Mouse (Mus musculus) midbrain, embryonic 14.5 days (tissue): ENCODE measurements around the gene Gstt3. TPM values are rescaled to one million over a fixed set of nuclear protein-coding genes. Genes with fewer than 3 reads are reported as not detected.

Experiments
- ATAC-seq: fragments of 200-750 bp; cut with Nextera tagmentation; 2 replicates; pipeline ENCODE4 v1.8.0; 2017; ENCODE audit warnings: moderate number of reproducible peaks, moderate library complexity; ENCODE audit not compliant: low FRiP score, low TSS enrichment
- DNase-seq: peaks from one replicate; pipeline ENCODE4 v3.0.0-alpha.2; 2015
- H3K27ac ChIP-seq: fragments of 300-500 bp; sonication (generic); replicated peaks from 2 replicates; pipeline ENCODE4 v1.5.1; 2014; ENCODE audit warnings: mild to moderate bottlenecking, low read depth, low read length, moderate library complexity
- H3K27me3 ChIP-seq: fragments of 300-500 bp; sonication (generic); 2 replicates; pipeline ENCODE4 v1.6.1; 2014; ENCODE audit warnings: low read length, control low read depth, mixed read lengths; ENCODE audit not compliant: control insufficient read depth, insufficient read depth
- H3K36me3 ChIP-seq: fragments of 300-500 bp; sonication (generic); 2 replicates; pipeline ENCODE4 v1.6.1; 2014; ENCODE audit warnings: low read length, control low read depth; ENCODE audit not compliant: control insufficient read depth, insufficient read depth
- H3K4me1 ChIP-seq: fragments of 300-500 bp; sonication (generic); 2 replicates; pipeline ENCODE4 v1.6.1; 2014; ENCODE audit warnings: mild to moderate bottlenecking, antibody characterized with exemption, low read length, control low read depth; ENCODE audit not compliant: control insufficient read depth, insufficient read depth
- H3K4me2 ChIP-seq: fragments of 300-500 bp; sonication (generic); 2 replicates; pipeline ENCODE4 v1.6.1; 2014; ENCODE audit warnings: mild to moderate bottlenecking, low read length, moderate library complexity
- H3K4me3 ChIP-seq: fragments of 300-500 bp; sonication (generic); replicated peaks from 2 replicates; pipeline ENCODE4 v1.5.1; 2014; ENCODE audit warnings: low read depth, low read length
- H3K9ac ChIP-seq: fragments of 300-500 bp; sonication (generic); replicated peaks from 2 replicates; pipeline ENCODE4 v1.6.1; 2014; ENCODE audit warnings: mild to moderate bottlenecking, low read length, moderate library complexity
- H3K9me3 ChIP-seq: fragments of 300-500 bp; sonication (generic); 2 replicates; pipeline ENCODE4 v1.6.1; 2016; ENCODE audit warnings: low read length, control low read depth, mixed read lengths; ENCODE audit not compliant: control insufficient read depth
- WGBS: fragments of 180-500 bp; shearing (Covaris S2); extraction: QIAGEN DNeasy Blood & Tissue Kit; methylation state at CpG from one replicate; pipeline ENCODE4 v1.1.7; 2014; 5-methylcytosine and 5-hydroxymethylcytosine counted together
- polyA plus RNA-seq: library from polyadenylated mRNA; unstranded; fragments of >200 nt; fragmentation: Nextera tagmentation; extraction: Ambion mirVana; gene quantifications from 2 replicates; pipeline ENCODE4 v1.2.1, GENCODE M21; 2014

Gene Gstt3
- polyA plus RNA-seq, 1 experiment from 2014 or later: 1.1 TPM

DNA sequence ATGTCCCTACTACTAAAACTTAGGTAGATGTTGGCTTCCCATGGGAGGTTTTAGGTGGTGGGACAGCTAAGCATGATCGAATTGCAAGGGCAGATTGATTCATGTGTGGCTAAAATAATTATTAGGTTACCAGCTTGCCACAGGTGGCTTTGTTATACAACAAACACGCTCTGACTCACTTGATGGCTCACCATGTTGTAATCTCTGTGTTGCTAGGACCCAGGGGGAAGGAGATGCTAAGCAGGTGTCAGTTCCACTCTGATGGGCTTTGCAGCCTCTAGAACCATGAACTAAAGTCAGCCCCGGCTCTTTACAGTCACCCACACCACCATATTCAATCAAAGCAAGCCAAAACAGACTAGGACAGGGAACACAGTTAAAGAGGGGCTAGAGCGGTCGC lies 38.7 kb upstream of the Gstt3 start:
- 87% methylated on average over 5 of the region's 5 CpGs for WGBS
- Histone ChIP-seq H3K4me1 (no peaks in the 10 kb centered on the region), H3K27me3 (no peaks in the 10 kb centered on the region), H3K9ac (no peak overlapping the region), H3K4me3 (no peak overlapping the region), H3K36me3 (no peaks in the 10 kb centered on the region), H3K4me2 (no peak overlapping the region), H3K9me3 (no peaks in the 10 kb centered on the region), H3K27ac (no peak overlapping the region)
- ATAC-seq (no peak), DNase-seq (no peak)

DNA sequence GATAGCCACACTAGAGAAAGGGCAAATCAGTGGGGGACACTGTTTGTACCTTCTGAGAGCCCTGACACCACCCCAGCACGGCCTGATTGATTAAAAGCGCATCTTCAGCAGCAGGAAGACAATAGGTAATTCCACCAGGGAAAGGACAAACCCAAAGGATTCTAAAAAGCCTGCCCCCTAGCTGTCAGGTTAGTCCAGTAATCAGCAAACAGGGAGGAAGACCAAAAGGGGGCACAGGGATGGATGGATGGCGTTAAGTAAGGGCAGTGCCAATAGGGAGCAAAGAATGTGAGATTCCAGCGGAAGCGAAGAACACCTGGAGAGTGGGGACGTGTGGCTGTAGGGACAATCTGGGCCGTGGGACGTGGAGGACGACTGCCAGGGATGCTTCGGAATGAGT lies 37.4 kb upstream of the Gstt3 start:
- no peaks in the 10 kb centered on the region for H3K9me3 ChIP-seq
- H3K36me3 ChIP-seq: no peaks in the 10 kb centered on the region
- H3K4me1 ChIP-seq: no peaks in the 10 kb centered on the region
- H3K9ac ChIP-seq: no peak overlapping the region
- WGBS: 63% methylated on average over 10 of the region's 10 CpGs
- H3K4me2 ChIP-seq: no peak overlapping the region
- no peaks in the 10 kb centered on the region for H3K27me3 ChIP-seq
- no peak overlapping the region for H3K4me3 ChIP-seq
- H3K27ac ChIP-seq: no peak overlapping the region
- ATAC-seq (no peak), DNase-seq (no peak)

DNA sequence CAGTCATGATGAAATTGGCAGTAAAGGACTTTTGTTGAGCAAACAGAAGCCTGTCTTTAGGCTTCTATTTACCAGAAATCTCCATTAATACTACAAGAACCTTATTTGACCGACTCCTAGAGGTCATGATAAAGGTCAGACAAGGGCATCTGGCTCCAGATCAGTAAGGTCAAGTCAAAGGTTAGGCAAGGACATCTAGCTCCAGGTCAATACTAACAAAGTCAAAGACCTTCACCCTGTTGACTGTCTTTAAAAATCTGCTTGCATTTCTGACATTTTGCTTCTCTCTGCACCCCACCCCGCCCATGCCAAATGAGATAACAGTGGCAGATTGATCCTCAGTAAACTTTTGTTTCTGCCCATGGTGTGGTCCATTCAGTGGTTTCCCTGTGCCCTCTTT lies 23.0 kb upstream of the Gstt3 start:
- Histone ChIP-seq H3K4me2 (no peak overlapping the region), H3K27me3 (no peaks in the 10 kb centered on the region), H3K4me3 (no peak overlapping the region), H3K27ac (no peak overlapping the region), H3K36me3 (no peaks in the 10 kb centered on the region), H3K9ac (no peak overlapping the region), H3K4me1 (no peaks in the 10 kb centered on the region), H3K9me3 (no peaks in the 10 kb centered on the region)
- no peak for DNase-seq
- ATAC-seq: no peak
- 76% methylated on average over 2 of the region's 2 CpGs for WGBS

DNA sequence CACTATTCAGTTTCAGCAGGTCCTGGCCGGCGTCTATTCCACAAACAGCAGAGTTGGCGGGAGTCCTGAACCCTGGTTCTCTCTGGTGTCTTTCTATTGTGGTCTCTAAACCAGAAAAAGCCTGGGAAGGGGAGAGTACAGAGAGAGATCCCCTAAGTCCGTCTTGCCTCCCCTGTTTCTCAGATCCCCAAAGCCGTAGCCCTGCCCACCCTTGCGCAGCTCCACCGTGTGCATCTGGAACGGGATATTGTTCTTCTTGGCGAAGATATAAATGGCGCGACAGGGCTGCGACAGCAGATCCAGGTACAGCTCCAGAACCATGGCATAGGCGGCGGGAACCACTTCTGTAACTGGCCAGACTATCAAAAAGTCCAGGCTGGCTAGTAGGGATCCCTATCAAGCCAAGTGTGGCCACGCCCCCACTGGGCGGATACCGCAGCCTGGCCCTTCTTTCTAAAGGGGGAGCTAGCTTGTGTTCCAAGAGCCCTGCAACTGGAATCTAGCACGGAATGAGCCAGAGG lies 17.0 kb upstream of the Gstt3 start, which contains the start of gene Gstt1:
TSS of gene Gstt1 (minus strand) at position 409 of the 521 bp plus-strand sequence.
- H3K27me3 ChIP-seq: 0 out of 2 replicates have a peak, but pooled peaks cover 5% of the 10 kb centered on the region
- H3K4me2 ChIP-seq: peak within 1 kb of the TSS; percentile 62
- H3K27ac ChIP-seq: no peak within 1 kb of the TSS
- 1% methylated on average over 18 of the region's 18 CpGs for WGBS
- peak within 1 kb of the TSS; percentile 29 for H3K4me3 ChIP-seq
- no peaks in the 10 kb centered on the region for H3K36me3 ChIP-seq
- H3K9ac ChIP-seq: peak within 1 kb of the TSS; percentile 46; the same call in 1 of the 2 replicates
- ATAC-seq (no peak), DNase-seq (peak; percentile 68)
- peaks cover 10% of the 10 kb centered on the region; the same call in 1 of the 2 replicates for H3K4me1 ChIP-seq
- H3K9me3 ChIP-seq: no peaks in the 10 kb centered on the region

DNA sequence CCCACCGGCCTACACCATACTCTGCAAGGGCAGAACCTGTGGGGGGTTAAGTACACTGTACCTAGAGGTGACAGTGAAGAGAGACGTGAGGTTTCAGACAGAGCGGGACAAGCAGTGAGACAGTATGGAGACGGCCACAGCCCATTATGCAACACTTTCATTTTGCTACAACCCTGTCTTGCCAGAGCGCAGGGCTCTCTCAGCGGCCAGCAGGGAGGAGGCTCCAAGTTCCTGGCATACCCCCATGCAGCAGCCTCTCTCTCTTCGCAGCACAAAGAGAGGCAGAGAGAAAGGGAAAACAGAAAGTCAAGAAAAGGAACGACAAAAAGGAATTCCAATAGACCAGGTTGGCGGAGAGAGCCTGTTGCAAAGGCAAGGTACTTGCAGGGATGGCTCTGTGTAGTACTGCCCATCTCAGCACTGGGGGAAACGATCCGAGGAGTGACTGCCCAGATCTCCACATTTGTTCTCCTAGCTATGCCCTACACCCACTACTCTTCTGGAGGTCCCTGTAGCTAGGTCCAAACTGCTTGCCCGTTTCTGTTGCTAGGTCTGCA lies 16.5 kb upstream of the Gstt3 start:
- no peak overlapping the region for H3K27ac ChIP-seq
- ATAC-seq (peak; percentile 57; the same call in 1 of the 2 replicates), DNase-seq (peak; percentile 60)
- no peaks in the 10 kb centered on the region for H3K36me3 ChIP-seq
- H3K9ac ChIP-seq: peak overlapping the region; percentile 46; the same call in 1 of the 2 replicates
- under 1% methylated on average over 12 of the region's 12 CpGs for WGBS
- H3K4me2 ChIP-seq: peak overlapping the region; percentile 62
- H3K9me3 ChIP-seq: no peaks in the 10 kb centered on the region
- H3K27me3 ChIP-seq: 0 out of 2 replicates have a peak, but pooled peaks cover 5% of the 10 kb centered on the region
- peak overlapping the region; percentile 29 for H3K4me3 ChIP-seq
- H3K4me1 ChIP-seq: peaks cover 10% of the 10 kb centered on the region; the same call in 1 of the 2 replicates

DNA sequence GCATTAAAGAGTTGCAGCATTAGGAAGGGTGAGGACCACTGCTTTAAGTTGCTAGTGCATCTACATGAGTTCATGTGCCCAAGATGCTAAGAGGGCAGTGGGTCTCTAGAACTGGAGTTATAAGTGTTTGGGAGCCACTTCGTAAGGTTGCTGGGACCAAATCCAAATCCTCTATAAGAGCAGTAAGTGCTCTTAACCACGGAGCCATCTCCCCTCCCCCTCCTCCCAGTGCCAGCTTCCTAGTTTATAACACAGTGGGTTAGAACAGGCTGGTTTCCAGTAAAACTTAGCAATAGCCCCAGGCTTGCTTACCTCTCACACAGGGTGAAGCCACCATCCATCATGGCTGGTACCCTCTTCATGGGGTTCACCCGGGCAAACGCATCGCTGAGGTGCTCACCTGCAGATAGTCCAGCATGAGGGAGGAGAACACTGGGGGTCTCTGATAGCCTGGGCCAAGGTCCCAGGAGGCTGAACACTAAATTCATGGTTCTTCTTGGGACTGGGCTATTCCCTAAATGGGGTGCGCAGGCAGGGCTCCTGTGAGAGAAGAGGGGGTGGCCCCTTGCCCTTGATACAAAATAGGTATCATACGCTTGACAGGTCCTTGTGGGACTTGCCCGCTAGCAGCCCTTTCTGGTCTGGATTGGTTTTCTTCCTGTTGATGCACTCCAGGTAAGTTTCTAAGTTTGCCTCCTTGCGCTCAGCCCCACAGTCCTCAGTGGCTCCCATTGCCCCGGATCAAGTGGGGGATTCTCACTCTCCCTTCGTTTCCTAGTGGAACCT lies 15.7 kb upstream of the Gstt3 start:
- Histone ChIP-seq H3K36me3 (no peaks in the 10 kb centered on the region), H3K9me3 (no peaks in the 10 kb centered on the region), H3K9ac (peak overlapping the region; percentile 46; the same call in 1 of the 2 replicates), H3K27me3 (0 out of 2 replicates have a peak, but pooled peaks cover 5% of the 10 kb centered on the region), H3K4me2 (peak overlapping the region; percentile 62), H3K27ac (no peak overlapping the region), H3K4me1 (peaks cover 10% of the 10 kb centered on the region; the same call in 1 of the 2 replicates), H3K4me3 (peak overlapping the region; percentile 29; the same call in 1 of the 2 replicates)
- DNase-seq: no peak
- ATAC-seq: no peak
- WGBS: 48% methylated on average over 11 of the region's 11 CpGs

DNA sequence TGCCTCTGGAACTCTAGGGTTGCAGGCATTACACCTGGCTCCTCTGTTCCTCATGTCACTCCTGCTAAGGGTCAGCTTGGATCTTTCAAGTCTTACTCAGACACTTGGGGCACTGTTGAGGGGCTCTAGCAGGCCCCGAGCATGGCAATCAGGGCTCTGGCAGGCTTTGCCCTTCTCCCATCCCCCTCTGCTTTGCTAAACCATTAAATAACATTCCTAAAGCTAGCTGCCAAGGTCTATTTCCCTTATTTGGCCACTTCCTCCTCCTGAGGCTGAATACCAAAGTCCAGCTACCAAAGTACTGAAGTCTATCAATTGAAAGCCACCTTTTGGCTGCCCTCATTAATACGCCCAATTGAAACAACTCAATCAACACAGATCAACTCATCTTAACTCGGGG lies 13.7 kb upstream of the Gstt3 start:
- H3K4me2 ChIP-seq: no peak overlapping the region
- peaks cover 10% of the 10 kb centered on the region; the same call in 1 of the 2 replicates for H3K4me1 ChIP-seq
- H3K36me3 ChIP-seq: no peaks in the 10 kb centered on the region
- H3K9ac ChIP-seq: no peak overlapping the region
- WGBS: 29% methylated on average over 3 of the region's 3 CpGs
- 0 out of 2 replicates have a peak, but pooled peaks cover 5% of the 10 kb centered on the region for H3K27me3 ChIP-seq
- H3K4me3 ChIP-seq: no peak overlapping the region
- DNase-seq: no peak
- H3K9me3 ChIP-seq: no peaks in the 10 kb centered on the region
- ATAC-seq: no peak
- no peak overlapping the region for H3K27ac ChIP-seq

DNA sequence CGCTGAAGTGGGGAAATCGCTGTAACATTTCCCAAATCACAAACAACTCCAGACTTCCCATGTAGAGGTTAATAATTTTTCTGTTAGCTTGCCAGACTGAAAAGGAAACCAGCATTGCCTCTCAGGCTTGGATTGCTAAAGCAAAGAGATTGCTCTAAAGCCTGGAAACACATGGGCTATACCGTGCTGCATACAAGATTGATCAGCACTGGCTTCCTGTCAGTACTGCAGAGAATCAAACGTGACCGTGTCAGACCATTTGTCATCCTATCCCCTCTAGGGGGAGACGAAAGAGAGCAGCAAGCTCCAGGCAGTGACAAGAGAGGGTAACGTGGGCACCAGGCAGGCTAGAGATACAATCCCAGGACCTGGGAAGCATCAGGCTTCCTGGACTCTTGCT lies 9.6 kb upstream of the Gstt3 start:
- peak; percentile 28 for DNase-seq
- Histone ChIP-seq H3K9ac (no peak overlapping the region), H3K9me3 (no peaks in the 10 kb centered on the region), H3K36me3 (no peaks in the 10 kb centered on the region), H3K4me1 (no peaks in the 10 kb centered on the region), H3K27ac (no peak overlapping the region), H3K4me3 (no peak overlapping the region), H3K27me3 (no peaks in the 10 kb centered on the region), H3K4me2 (no peak overlapping the region)
- 23% methylated on average over 7 of the region's 7 CpGs for WGBS
- no peak for ATAC-seq
